ENCODE assay signal across 10 mouse cellular contexts in genomic region chr6:124925173-124925793, GRCm38 (mm10). TPM values are rescaled to one million over a fixed set of nuclear protein-coding genes. Genes with fewer than 3 reads are reported as not detected.
DNase-seq lines count a peak whose midpoint lies in the region; ATAC-seq and TF ChIP-seq lines count a peak whose summit lies in the region.
"Had no signal": no experiment of that assay in that cellular context is flagged by ENCODE, and none has a peak within 500 bp of the region (broad histone marks: within the 10 kb centered on the region; RNA-seq: fewer than 3 reads in every experiment).

No protein-coding gene starts in this region.

- WGBS in heart, embryonic 14.5 days, result 26% methylated on average over 12 of the region's 12 CpGs
- WGBS in heart, postnatal 0 days, result 38% methylated on average over 12 of the region's 12 CpGs

- intact Hi-C loops in heart, postnatal 10 days (cut with DNase I), result no loop called here

- ATAC-seq in heart, embryonic 14.5 days (ENCODE audit: insufficient number of reproducible peaks, insufficient read depth, low FRiP score, low read depth), result no peak
- ATAC-seq in heart, postnatal 0 days (ENCODE audit: insufficient read depth, low read depth), result 0 out of 2 replicates have a peak, but pooled peaks have one; percentile 10
- ATAC-seq: midbrain, embryonic 16.5 days had no signal

- TF ChIP-seq CTCF in heart, postnatal 0 days (IDR thresholded peaks at IDR 0.05; ENCODE audit: low read depth), result 0 out of 2 replicates have a peak, but pooled peaks have one; percentile 9

- DNase-seq in heart, postnatal 10 days, result no peak
- DNase-seq in heart, postnatal 0 days (ENCODE audit: low spot score), result no peak
- DNase-seq in kidney, postnatal 14 days, result peak; percentile 58
- peak; percentile 51 to 67 for DNase-seq in lung, postnatal 4 days
- no peak for DNase-seq in frontal cortex, postnatal 36 days (ENCODE audit: low spot score in 2 of 2)
- DNase-seq in thymus, postnatal 10 days (ENCODE audit: low spot score in 2 of 2), result no peak
- DNase-seq: retina, postnatal 1 day had no signal

- no peaks in the 10 kb centered on the region for H3K36me3 ChIP-seq in heart, embryonic 14.5 days (ENCODE audit: control insufficient read depth, insufficient read depth, low read length)
- no peaks in the 10 kb centered on the region for H3K36me3 ChIP-seq in heart, postnatal 0 days (replicated peaks; ENCODE audit: control insufficient read depth, insufficient read depth, low read length)

- peak overlapping the region in 1 of 2 experiments; percentile 6; a peak in 3 of 4 replicates for H3K4me3 ChIP-seq in heart, embryonic 14.5 days (ENCODE audit: control insufficient read depth in 1 of 2, insufficient read depth in 1 of 2, low read depth in 1 of 2, low read length in 2 of 2)
- H3K4me3 ChIP-seq in heart, postnatal 0 days (ENCODE audit: low read depth, low read length), result peak overlapping the region; percentile 27

- peak overlapping the region; percentile 44 for H3K4me2 ChIP-seq in heart, embryonic 14.5 days (ENCODE audit: low read length)
- peak overlapping the region; percentile 56 for H3K4me2 ChIP-seq in heart, postnatal 0 days (ENCODE audit: low read depth, low read length)

- peak overlapping the region; percentile 56 for H3K9ac ChIP-seq in heart, embryonic 14.5 days (ENCODE audit: low read length)
- H3K9ac ChIP-seq in heart, postnatal 0 days (replicated peaks; ENCODE audit: low read depth, low read length), result peak overlapping the region; percentile 10; the same call in 1 of the 2 replicates

- no peaks in the 10 kb centered on the region for H3K9me3 ChIP-seq in heart, embryonic 14.5 days (ENCODE audit: control insufficient read depth, low read length)
- H3K9me3 ChIP-seq in heart, postnatal 0 days (replicated peaks; ENCODE audit: control insufficient read depth, low read length), result no peaks in the 10 kb centered on the region

- H3K27me3 ChIP-seq in heart, embryonic 14.5 days (ENCODE audit: control insufficient read depth, insufficient read depth, low read length), result no peaks in the 10 kb centered on the region
- H3K27me3 ChIP-seq in heart, postnatal 0 days (ENCODE audit: control insufficient read depth, insufficient read depth, low read length), result no peaks in the 10 kb centered on the region

- TF ChIP-seq EP300 in heart, postnatal 0 days (IDR thresholded peaks at IDR 0.05; ENCODE audit: low read depth), result no peak

- peak overlapping the region; percentile 79 to 84 for H3K27ac ChIP-seq in heart, embryonic 14.5 days (replicated peaks in 1 of 2; ENCODE audit: control insufficient read depth in 1 of 2, insufficient read depth in 1 of 2, low read depth in 2 of 2, low read length in 2 of 2)
- H3K27ac ChIP-seq in heart, postnatal 0 days (ENCODE audit: low read depth), result peak overlapping the region; percentile 90

- peaks cover 22 to 30% of the 10 kb centered on the region in 2 experiments for H3K4me1 ChIP-seq in heart, embryonic 14.5 days (ENCODE audit: control insufficient read depth in 2 of 2, insufficient read depth in 2 of 2, low read length in 2 of 2)
- H3K4me1 ChIP-seq in heart, postnatal 0 days (ENCODE audit: control insufficient read depth, insufficient read depth), result peaks cover 27% of the 10 kb centered on the region

RNA-seq across cellular contexts. Expression of gene Ptms, which starts 5.4 kb away (rescaled TPM):
- 238 and 251 TPM in 2 replicates for polyA plus RNA-seq in heart, embryonic 14.5 days (2014; fragmentation: Nextera tagmentation; extraction: Ambion mirVana)
- 100 to 1,000 TPM; 516 to 532 TPM for total RNA-seq in heart, postnatal 10 days (2021)
- total RNA-seq in heart, postnatal 0 days (2014; rRNA removed; ENCODE audit: low replicate concordance), result 323 and 565 TPM in 2 replicates
- 221 and 246 TPM in 2 replicates for polyA plus RNA-seq in heart, postnatal 0 days (2015; fragmentation: Nextera tagmentation; extraction: Ambion mirVana)

RNA-seq across cellular contexts. Expression of gene Mlf2, which starts 5.9 kb away (rescaled TPM):
- polyA plus RNA-seq in heart, embryonic 14.5 days (2014; fragmentation: Nextera tagmentation; extraction: Ambion mirVana), result 364 and 365 TPM in 2 replicates
- total RNA-seq in heart, postnatal 10 days (2021), result 100 to 1,000 TPM; 231 to 236 TPM
- total RNA-seq in heart, postnatal 0 days (2014; rRNA removed; ENCODE audit: low replicate concordance), result 333 and 532 TPM in 2 replicates
- 296 and 298 TPM in 2 replicates for polyA plus RNA-seq in heart, postnatal 0 days (2015; fragmentation: Nextera tagmentation; extraction: Ambion mirVana)

RNA-seq across cellular contexts. Expression of gene Lag3, which starts 13.8 kb away (rescaled TPM):
- polyA plus RNA-seq in heart, embryonic 14.5 days (2014; fragmentation: Nextera tagmentation; extraction: Ambion mirVana), result 1.00 and 1.1 TPM in 2 replicates
- under 1 TPM; 0.72 to 0.84 TPM for total RNA-seq in heart, postnatal 10 days (2021)
- total RNA-seq in heart, postnatal 0 days (2014; rRNA removed; ENCODE audit: low replicate concordance), result 0.11 and 0.27 TPM in 2 replicates
- polyA plus RNA-seq in heart, postnatal 0 days (2015; fragmentation: Nextera tagmentation; extraction: Ambion mirVana), result 0.82 and 0.85 TPM in 2 replicates

RNA-seq across cellular contexts. Expression of gene Cd4, which starts 37.3 kb away (rescaled TPM):
- polyA plus RNA-seq in heart, embryonic 14.5 days (2014; fragmentation: Nextera tagmentation; extraction: Ambion mirVana), result 0.16 TPM in 1 of 2 replicates, not detected in the other
- total RNA-seq in heart, postnatal 10 days (2021), result 1 to 10 TPM; 1.2 to 2.1 TPM
- total RNA-seq in heart, postnatal 0 days (2014; rRNA removed; ENCODE audit: low replicate concordance), result 4.5 TPM in 1 of 2 replicates, not detected in the other
- 0.04 and 0.10 TPM in 2 replicates for polyA plus RNA-seq in heart, postnatal 0 days (2015; fragmentation: Nextera tagmentation; extraction: Ambion mirVana)
- polyA plus RNA-seq: embryonic facial prominence, embryonic 11.5 days had no signal

RNA-seq across cellular contexts. Expression of gene Cops7a, which starts 40.1 kb away (rescaled TPM):
- polyA plus RNA-seq in heart, embryonic 14.5 days (2014; fragmentation: Nextera tagmentation; extraction: Ambion mirVana), result 128 and 135 TPM in 2 replicates
- total RNA-seq in heart, postnatal 10 days (2021), result 100 to 1,000 TPM; 102 to 108 TPM
- total RNA-seq in heart, postnatal 0 days (2014; rRNA removed; ENCODE audit: low replicate concordance), result 203 and 241 TPM in 2 replicates
- 130 and 134 TPM in 2 replicates for polyA plus RNA-seq in heart, postnatal 0 days (2015; fragmentation: Nextera tagmentation; extraction: Ambion mirVana)

Comparison
In these comparisons a context has a peak if more than half of its experiments do, and no peak if none do; other contexts are left out.
1. DNase-seq: peak in kidney, postnatal 14 days (single experiment) and lung, postnatal 4 days (2 of 2); none in heart, postnatal 10 days (0 of 2), heart, postnatal 0 days (single experiment), frontal cortex, postnatal 36 days (0 of 2) and thymus, postnatal 10 days (0 of 2).